ENCODE assay signal across 8 mouse cellular contexts in genomic region chr8:66696970-66697843, GRCm38 (mm10). TPM values are rescaled to one million over a fixed set of nuclear protein-coding genes. Genes with fewer than 3 reads are reported as not detected.
DNase-seq lines count a peak whose midpoint lies in the region; ATAC-seq and TF ChIP-seq lines count a peak whose summit lies in the region.

Gene Npy1r, plus strand, starts transcription at chr8:66697192.

- H3K36me3 ChIP-seq in forebrain, embryonic 13.5 days (ENCODE audit: poor library complexity, severe bottlenecking), result no peaks in the 10 kb centered on the region
- H3K36me3 ChIP-seq in hindbrain, embryonic 10.5 days, result no peaks in the 10 kb centered on the region

- H3K27me3 ChIP-seq in forebrain, embryonic 13.5 days, result peaks cover 40% of the 10 kb centered on the region
- peaks cover 49% of the 10 kb centered on the region for H3K27me3 ChIP-seq in hindbrain, embryonic 10.5 days (ENCODE audit: insufficient read depth, poor library complexity, severe bottlenecking)

- H3K27ac ChIP-seq in forebrain, embryonic 13.5 days, result no peak within 1 kb of the TSS
- H3K27ac ChIP-seq in hindbrain, embryonic 10.5 days, result peak within 1 kb of the TSS; percentile 29; the same call in 1 of the 2 replicates

- ATAC-seq in forebrain, embryonic 13.5 days, result peak; percentile 83

- WGBS in forebrain, embryonic 13.5 days, result under 1% methylated on average over 30 of the region's 30 CpGs
- 1% methylated on average over 30 of the region's 30 CpGs for WGBS in hindbrain, embryonic 10.5 days
- WGBS in lung, adult 2 months, result 2% methylated on average over 30 of the region's 30 CpGs

- peak; percentile 8 for DNase-seq in ovary, adult 18-20 months (ENCODE audit: low spot score)
- no peak for DNase-seq in ovary, postnatal 10 days (ENCODE audit: low spot score)
- peak; percentile 61 for DNase-seq in hindbrain, embryonic 10.5 days (ENCODE audit: low spot score)
- peak; percentile 59 for DNase-seq in layer of hippocampus, adult 9-10 months (ENCODE audit: low spot score)
- DNase-seq in lung, adult 2 months, result peak; percentile 7
- DNase-seq in retina, postnatal 7 days (ENCODE audit: low read depth, low spot score), result peak; percentile 41
- DNase-seq in spleen, postnatal 36 days (ENCODE audit: low spot score in 2 of 2), result no peak

- no peak for TF ChIP-seq CTCF in lung, adult 2 months (IDR thresholded peaks at IDR 0.05; ENCODE audit: insufficient read depth, low read length)

- H3K4me1 ChIP-seq in forebrain, embryonic 13.5 days, result peaks cover 12% of the 10 kb centered on the region; the same call in 1 of the 2 replicates
- H3K4me1 ChIP-seq in hindbrain, embryonic 10.5 days (replicated peaks), result peaks cover 12% of the 10 kb centered on the region; the same call in 1 of the 2 replicates
- no peaks in the 10 kb centered on the region for H3K4me1 ChIP-seq in lung, adult 2 months (ENCODE audit: control insufficient read depth, insufficient read depth, low read length)

- TF ChIP-seq POLR2A in lung, adult 2 months (IDR thresholded peaks at IDR 0.05; ENCODE audit: borderline replicate concordance, extremely low read depth, low read depth, low read length), result no peak

- H3K4me2 ChIP-seq in forebrain, embryonic 13.5 days, result peak within 1 kb of the TSS; percentile 64

- peak within 1 kb of the TSS; percentile 27; the same call in 1 of the 2 replicates for H3K9ac ChIP-seq in forebrain, embryonic 13.5 days

- H3K9me3 ChIP-seq in forebrain, embryonic 13.5 days (replicated peaks), result no peaks in the 10 kb centered on the region
- no peaks in the 10 kb centered on the region for H3K9me3 ChIP-seq in hindbrain, embryonic 10.5 days

- H3K4me3 ChIP-seq in forebrain, embryonic 13.5 days, result peak within 1 kb of the TSS; percentile 43
- H3K4me3 ChIP-seq in hindbrain, embryonic 10.5 days, result peak within 1 kb of the TSS; percentile 57
- peak within 1 kb of the TSS; percentile 47 for H3K4me3 ChIP-seq in lung, adult 2 months (replicated peaks; ENCODE audit: extremely low read depth, low read depth, low read length)

RNA-seq across cellular contexts. Expression of gene Npy1r, which starts in this region (rescaled TPM):
- 1.4 and 1.8 TPM in 2 replicates for polyA plus RNA-seq in forebrain, embryonic 13.5 days (2015; fragmentation: Nextera tagmentation; extraction: Ambion mirVana)
- 0.29 and 0.49 TPM in 2 replicates for polyA plus RNA-seq in hindbrain, embryonic 10.5 days (2016; fragmentation: Nextera tagmentation; extraction: Ambion mirVana)
- polyA plus RNA-seq in lung, adult 2 months (2012; rRNA removed), result 2.6 and 3.0 TPM in 2 replicates

Comparison
In these comparisons a context has a peak if more than half of its experiments do, and no peak if none do; other contexts are left out.
1. DNase-seq: peak in ovary, adult 18-20 months (single experiment), layer of hippocampus, adult 9-10 months (single experiment), lung, adult 2 months (single experiment) and retina, postnatal 7 days (single experiment); none in ovary, postnatal 10 days (single experiment) and spleen, postnatal 36 days (0 of 2).
2. Peak in DNase-seq, H3K4me3 ChIP-seq and H3K27ac ChIP-seq in hindbrain, embryonic 10.5 days; RNA of the gene not detected or under 1 TPM.
3. Peak in every context shown above with its lines, with median percentiles within 50 percentile points of each other: H3K4me3 ChIP-seq.